Mouse (Mus musculus): ENCODE measurements around the gene Rabgap1l. TPM values are rescaled to one million over a fixed set of nuclear protein-coding genes. Genes with fewer than 3 reads are reported as not detected.
A peak's percentile ranks its signal among the peaks of the same experiment; 100 is the strongest.

Rabgap1l gene
- polyA plus RNA-seq, 1 experiment = 56.5 TPM

DNA sequence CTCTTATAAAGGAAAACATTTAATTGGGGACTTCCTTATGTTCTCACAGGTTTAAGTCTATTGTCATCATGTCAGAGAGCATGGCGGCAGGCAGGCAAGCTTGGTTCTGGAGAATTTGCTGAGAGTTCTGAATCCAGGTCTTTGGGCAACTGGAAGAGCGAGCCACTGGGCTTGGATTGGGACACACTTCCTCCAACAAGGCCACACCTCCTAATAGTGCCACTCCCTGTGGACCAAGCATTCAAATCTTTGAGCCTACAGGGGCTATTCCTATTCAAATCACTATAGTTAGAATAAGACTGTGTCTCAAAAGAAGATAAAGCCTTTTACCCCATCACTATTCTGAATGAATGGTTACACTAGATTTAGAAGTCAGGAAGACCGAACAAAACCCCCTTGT lies 575.1 kb downstream of the Rabgap1l start:
- no peaks in the 10 kb centered on the region for H3K4me1 ChIP-seq (replicated peaks; ENCODE audit: control insufficient read depth, insufficient read depth, low read length)
- DNase-seq = no peak
- TF ChIP-seq POLR2A (IDR thresholded peaks at IDR 0.05; ENCODE audit: control insufficient read depth, extremely low read depth, insufficient read depth, low read length, poor library complexity) (no peak), CTCF (IDR thresholded peaks at IDR 0.05; ENCODE audit: borderline replicate concordance, control insufficient read depth, extremely low read depth, insufficient read depth, low read length, poor library complexity) (no peak)
- H3K4me3 ChIP-seq (ENCODE audit: control insufficient read depth, insufficient read depth, low read length) = no peak overlapping the region
- 98% methylated on average over 3 of the region's 3 CpGs for WGBS
- no peak overlapping the region for H3K27ac ChIP-seq (ENCODE audit: control insufficient read depth, insufficient read depth, low read length)
- no peaks in the 10 kb centered on the region for H3K27me3 ChIP-seq (ENCODE audit: control insufficient read depth, insufficient read depth, low read length)
- H3K36me3 ChIP-seq (ENCODE audit: control insufficient read depth, insufficient read depth, low read length) = peaks cover 5% of the 10 kb centered on the region; the same call in 1 of the 2 replicates

DNA sequence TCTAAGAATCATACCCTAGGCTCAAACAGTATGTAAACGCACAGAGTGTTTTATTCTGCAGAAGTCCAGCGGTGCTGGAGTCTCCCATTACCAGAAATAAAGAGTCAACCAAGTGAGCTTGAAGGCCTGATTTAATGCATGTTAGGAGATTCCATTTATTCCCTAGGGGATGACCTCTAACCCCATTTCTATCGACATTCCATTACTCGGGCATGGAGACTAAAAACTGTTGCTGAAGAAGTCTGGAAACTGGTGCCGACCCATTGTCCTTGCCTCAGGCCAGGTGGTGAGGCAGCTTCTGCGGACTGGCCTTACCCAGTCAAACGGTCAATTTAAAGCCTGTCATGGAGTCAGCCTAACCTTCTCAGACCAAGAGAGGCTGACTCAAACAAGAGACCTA lies 578.8 kb downstream of the Rabgap1l start:
- Histone ChIP-seq H3K36me3 (ENCODE audit: control insufficient read depth, insufficient read depth, low read length) (no peaks in the 10 kb centered on the region), H3K27me3 (ENCODE audit: control insufficient read depth, insufficient read depth, low read length) (no peaks in the 10 kb centered on the region), H3K4me3 (ENCODE audit: control insufficient read depth, insufficient read depth, low read length) (no peak overlapping the region), H3K27ac (ENCODE audit: control insufficient read depth, insufficient read depth, low read length) (no peak overlapping the region), H3K4me1 (replicated peaks; ENCODE audit: control insufficient read depth, insufficient read depth, low read length) (0 out of 2 replicates have a peak, but pooled peaks cover 2% of the 10 kb centered on the region)
- WGBS = 98% methylated on average over 7 of the region's 7 CpGs
- TF ChIP-seq CTCF (IDR thresholded peaks at IDR 0.05; ENCODE audit: borderline replicate concordance, control insufficient read depth, extremely low read depth, insufficient read depth, low read length, poor library complexity) = no peak
- no peak for TF ChIP-seq POLR2A (IDR thresholded peaks at IDR 0.05; ENCODE audit: control insufficient read depth, extremely low read depth, insufficient read depth, low read length, poor library complexity)
- no peak for DNase-seq

DNA sequence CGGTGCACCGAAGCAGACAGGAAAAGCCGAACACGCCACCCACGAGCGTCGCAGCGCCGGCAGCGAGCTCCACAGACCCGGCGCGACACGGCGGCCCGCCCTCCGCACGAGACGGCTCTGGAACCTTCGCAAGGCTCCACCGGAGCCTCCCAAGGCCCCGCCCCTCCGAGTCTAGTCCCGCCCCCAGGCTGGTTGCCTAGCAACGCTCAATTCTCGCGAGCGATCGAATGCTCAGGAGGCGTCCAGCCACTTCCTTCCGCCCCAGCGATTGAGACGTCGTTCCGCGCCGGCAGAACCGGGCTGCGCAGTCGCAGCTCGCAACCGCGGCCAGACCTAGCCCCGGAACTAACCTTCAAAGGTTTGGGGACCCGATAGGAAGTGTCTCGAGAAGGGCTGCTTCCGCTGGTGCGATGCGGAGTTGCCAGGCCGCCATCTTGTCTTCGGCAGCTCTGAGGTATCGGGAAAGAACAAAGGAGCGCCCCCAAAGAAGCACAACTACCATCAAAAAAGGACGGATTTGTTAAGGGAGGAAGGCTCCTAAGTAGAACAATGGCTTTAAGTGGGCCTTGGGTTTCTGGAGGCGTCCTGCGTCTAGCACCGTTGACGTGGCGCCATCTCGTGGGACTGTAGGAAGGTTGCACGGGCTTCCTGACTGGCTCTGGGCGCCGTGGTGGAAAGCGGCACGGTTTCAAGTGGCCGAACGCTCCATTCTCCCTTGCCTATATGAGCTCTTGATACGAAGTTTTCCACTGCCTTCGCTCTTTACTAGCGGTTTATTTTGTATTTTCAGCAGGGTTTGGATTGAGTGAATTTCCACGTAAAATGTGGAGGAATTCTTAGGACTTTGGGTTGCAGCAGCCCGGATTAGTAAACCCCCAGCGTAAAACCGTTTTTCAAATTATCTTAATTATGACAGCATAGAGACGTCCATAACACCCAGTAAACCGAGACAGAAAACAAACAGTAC lies 580.0 kb downstream of the Rabgap1l start, which contains the start of gene Cacybp:
Gene Cacybp (minus strand): TSS at position 173 of the 967 bp plus-strand sequence.
- peak; percentile 85; the same call in 1 of the 2 replicates for TF ChIP-seq POLR2A (IDR thresholded peaks at IDR 0.05; ENCODE audit: control insufficient read depth, extremely low read depth, insufficient read depth, low read length, poor library complexity)
- TF ChIP-seq CTCF (IDR thresholded peaks at IDR 0.05; ENCODE audit: borderline replicate concordance, control insufficient read depth, extremely low read depth, insufficient read depth, low read length, poor library complexity) = peak; percentile 91
- peak; percentile 100 for DNase-seq
- H3K27ac ChIP-seq (ENCODE audit: control insufficient read depth, insufficient read depth, low read length) = peak within 1 kb of the TSS; percentile 95
- 0 out of 2 replicates have a peak, but pooled peaks cover 2% of the 10 kb centered on the region for H3K4me1 ChIP-seq (replicated peaks; ENCODE audit: control insufficient read depth, insufficient read depth, low read length)
- peaks cover under 1% of the 10 kb centered on the region for H3K36me3 ChIP-seq (ENCODE audit: control insufficient read depth, insufficient read depth, low read length)
- under 1% methylated on average over 76 of the region's 76 CpGs for WGBS
- peak within 1 kb of the TSS; percentile 90 for H3K4me3 ChIP-seq (ENCODE audit: control insufficient read depth, insufficient read depth, low read length)
- no peaks in the 10 kb centered on the region for H3K27me3 ChIP-seq (ENCODE audit: control insufficient read depth, insufficient read depth, low read length)

DNA sequence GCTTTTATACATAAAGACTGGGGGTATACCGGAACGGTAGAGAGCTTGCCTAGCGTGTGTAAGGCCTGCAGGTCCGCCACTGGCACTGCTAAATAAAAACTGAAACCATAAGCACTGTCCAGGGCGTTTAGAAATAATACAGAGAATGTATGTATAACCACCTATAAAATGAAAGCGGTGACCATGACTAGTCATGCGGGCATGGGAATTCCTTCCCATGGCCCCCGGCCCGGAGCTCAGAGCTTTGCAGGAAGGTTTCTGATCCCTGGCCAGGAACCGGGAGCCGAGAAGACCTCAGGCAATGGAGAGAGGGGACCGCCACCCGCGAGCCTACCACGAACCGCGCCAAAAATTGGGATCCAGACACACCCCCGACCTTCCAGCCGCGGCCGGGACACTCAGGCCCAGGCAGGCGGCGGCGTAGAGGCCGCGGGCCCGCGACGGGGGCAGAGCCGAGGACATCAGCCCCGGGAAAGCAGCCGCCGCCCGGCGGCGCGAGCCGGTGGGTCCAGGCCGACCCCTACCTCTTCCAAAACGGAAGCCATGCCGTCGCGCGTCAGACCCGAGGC lies 580.8 kb downstream of the Rabgap1l start:
- H3K4me3 ChIP-seq (ENCODE audit: control insufficient read depth, insufficient read depth, low read length) = peak overlapping the region; percentile 90
- no peak for DNase-seq
- TF ChIP-seq POLR2A (IDR thresholded peaks at IDR 0.05; ENCODE audit: control insufficient read depth, extremely low read depth, insufficient read depth, low read length, poor library complexity) (no peak), CTCF (IDR thresholded peaks at IDR 0.05; ENCODE audit: borderline replicate concordance, control insufficient read depth, extremely low read depth, insufficient read depth, low read length, poor library complexity) (no peak)
- peak overlapping the region; percentile 59 for H3K27ac ChIP-seq (ENCODE audit: control insufficient read depth, insufficient read depth, low read length)
- under 1% methylated on average over 45 of the region's 45 CpGs for WGBS
- 0 out of 2 replicates have a peak, but pooled peaks cover 2% of the 10 kb centered on the region for H3K4me1 ChIP-seq (replicated peaks; ENCODE audit: control insufficient read depth, insufficient read depth, low read length)
- peaks cover 8% of the 10 kb centered on the region for H3K36me3 ChIP-seq (ENCODE audit: control insufficient read depth, insufficient read depth, low read length)
- H3K27me3 ChIP-seq (ENCODE audit: control insufficient read depth, insufficient read depth, low read length) = no peaks in the 10 kb centered on the region

DNA sequence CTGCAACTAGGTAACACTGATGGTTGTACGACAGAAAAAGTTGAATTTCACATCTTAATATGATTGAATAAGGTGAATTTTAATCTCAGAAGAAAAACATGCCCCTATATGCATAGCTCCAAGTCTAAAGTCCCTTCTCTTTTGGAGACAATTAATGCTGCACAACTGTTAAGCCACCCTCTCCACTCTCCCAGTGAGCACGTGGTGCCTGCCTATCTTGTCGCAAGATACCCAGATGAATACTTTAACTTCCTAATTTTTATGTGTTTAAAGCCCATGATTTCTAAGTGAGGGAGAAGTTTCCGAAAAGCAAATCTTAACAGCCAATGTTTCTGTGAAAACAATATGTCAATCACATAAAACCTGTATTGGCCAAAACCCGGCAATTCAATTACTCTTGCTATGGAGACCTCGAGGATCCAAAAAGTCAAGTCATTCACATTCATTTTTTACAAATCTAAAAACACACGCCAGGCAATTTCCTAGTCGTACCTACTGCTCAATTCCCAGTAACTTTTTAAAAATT lies 581.4 kb downstream of the Rabgap1l start:
- no peak overlapping the region for H3K27ac ChIP-seq (ENCODE audit: control insufficient read depth, insufficient read depth, low read length)
- under 1% methylated on average over 8 of the region's 8 CpGs for WGBS
- H3K36me3 ChIP-seq (ENCODE audit: control insufficient read depth, insufficient read depth, low read length) = peaks cover 14% of the 10 kb centered on the region
- no peak overlapping the region for H3K4me3 ChIP-seq (ENCODE audit: control insufficient read depth, insufficient read depth, low read length)
- no peaks in the 10 kb centered on the region for H3K27me3 ChIP-seq (ENCODE audit: control insufficient read depth, insufficient read depth, low read length)
- DNase-seq = no peak
- TF ChIP-seq CTCF (IDR thresholded peaks at IDR 0.05; ENCODE audit: borderline replicate concordance, control insufficient read depth, extremely low read depth, insufficient read depth, low read length, poor library complexity) (no peak), POLR2A (IDR thresholded peaks at IDR 0.05; ENCODE audit: control insufficient read depth, extremely low read depth, insufficient read depth, low read length, poor library complexity) (no peak)
- 0 out of 2 replicates have a peak, but pooled peaks cover 2% of the 10 kb centered on the region for H3K4me1 ChIP-seq (replicated peaks; ENCODE audit: control insufficient read depth, insufficient read depth, low read length)

DNA sequence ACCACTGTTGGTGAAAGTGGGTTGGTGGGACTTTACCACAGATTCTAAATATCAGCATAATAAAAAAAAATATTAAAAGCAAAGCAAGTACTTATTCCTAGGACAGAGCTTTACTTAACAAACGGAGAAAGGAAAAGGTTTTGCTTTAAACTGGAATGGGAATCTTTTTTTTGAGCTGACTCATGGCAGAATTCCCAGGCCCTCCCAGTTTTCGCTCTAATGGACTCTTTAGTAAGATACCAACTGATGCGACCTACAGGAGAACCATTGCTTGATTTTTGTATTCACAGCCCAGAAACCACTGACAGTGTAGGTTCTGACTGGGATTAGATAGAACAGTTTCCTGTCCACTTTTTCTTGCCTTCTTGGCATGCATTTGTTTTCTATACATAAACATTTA lies 582.4 kb downstream of the Rabgap1l start:
- H3K27ac ChIP-seq (ENCODE audit: control insufficient read depth, insufficient read depth, low read length) = no peak overlapping the region
- 87% methylated on average over 3 of the region's 3 CpGs for WGBS

More for the DNA sequence above, 582.4 kb downstream of the Rabgap1l start:
- 0 out of 2 replicates have a peak, but pooled peaks cover 2% of the 10 kb centered on the region for H3K4me1 ChIP-seq (replicated peaks; ENCODE audit: control insufficient read depth, insufficient read depth, low read length)
- H3K4me3 ChIP-seq (ENCODE audit: control insufficient read depth, insufficient read depth, low read length) = no peak overlapping the region
- peaks cover 25% of the 10 kb centered on the region for H3K36me3 ChIP-seq (ENCODE audit: control insufficient read depth, insufficient read depth, low read length)
- no peaks in the 10 kb centered on the region for H3K27me3 ChIP-seq (ENCODE audit: control insufficient read depth, insufficient read depth, low read length)
- TF ChIP-seq CTCF (IDR thresholded peaks at IDR 0.05; ENCODE audit: borderline replicate concordance, control insufficient read depth, extremely low read depth, insufficient read depth, low read length, poor library complexity) = no peak
- TF ChIP-seq POLR2A (IDR thresholded peaks at IDR 0.05; ENCODE audit: control insufficient read depth, extremely low read depth, insufficient read depth, low read length, poor library complexity) = no peak
- DNase-seq = no peak

Measured in thymus, adult 2 months (tissue).